Mouse (Mus musculus) layer of hippocampus, adult 2 months (tissue): ENCODE measurements around the gene Cops7b. TPM values are rescaled to one million over a fixed set of nuclear protein-coding genes. Genes with fewer than 3 reads are reported as not detected.

ENCODE experiments used
- DNase-seq, 2 experiments: peaks; one replicate each; pipeline ENCODE4 v3.0.0; 2022; ENCODE audit warnings: low spot score in 2 of 2
- H3K27ac ChIP-seq: fragments of 200-600 bp; 2 replicates; pipeline ENCODE4 v1.8.1; 2022
- H3K4me3 ChIP-seq: fragments of 200-600 bp; 2 replicates; pipeline ENCODE4 v1.8.1; 2022; ENCODE audit warnings: mild to moderate bottlenecking
- CTCF ChIP-seq: fragments of 200-600 bp; conservative IDR thresholded peaks from 2 replicates; pipeline ENCODE4 v1.8.1; 2022; ENCODE audit warnings: antibody characterized with exemption, mild to moderate bottlenecking, moderate library complexity
- microRNA-seq, 2 experiments: library from miRNA; unstranded; fragments of <30 nt; microRNA quantifications; one replicate each; pipeline ENCODE4 v1.2.0; 2021
- total RNA-seq, 2 experiments: library from RNA; stranded (reverse); gene quantifications; 2 replicates each; pipeline ENCODE4 v1.2.3; 2021

The Cops7b gene
- total RNA-seq, 2 experiments from 2014 or later, result 19.5 to 20.6 TPM

GRCm38 (mm10) chr1:86643101-86643809 is 60.6 kb downstream of the Cops7b start:
- Histone ChIP-seq H3K27ac (no peak overlapping the region), H3K4me3 (no peak overlapping the region)
- TF ChIP-seq CTCF, result peak; percentile 50
- no peak for DNase-seq

- Histone ChIP-seq H3K27ac (no peak overlapping the region), H3K4me3 (no peak overlapping the region)
- no peak for TF ChIP-seq CTCF
- no peak for DNase-seq
Measured at GRCm38 (mm10) chr1:86647517-86647916, 64.8 kb downstream of the Cops7b start.

- TF ChIP-seq CTCF, result peak; percentile 96
Measured at GRCm38 (mm10) chr1:86650272-86650671, 67.6 kb downstream of the Cops7b start.

GRCm38 (mm10) chr1:86652675-86653074 is 70.0 kb downstream of the Cops7b start:
- no peak overlapping the region for H3K27ac ChIP-seq
- H3K4me3 ChIP-seq, result no peak overlapping the region
- no peak for DNase-seq
- TF ChIP-seq CTCF, result peak; percentile 62

More at GRCm38 (mm10) chr1:86650272-86650671, 67.6 kb downstream of the Cops7b start:
- no peak overlapping the region for H3K4me3 ChIP-seq
- peak; percentile 53 to 83 for DNase-seq
- no peak overlapping the region for H3K27ac ChIP-seq

GRCm38 (mm10) chr1:86657071-86657470 is 74.4 kb downstream of the Cops7b start:
- Histone ChIP-seq H3K4me3 (no peak overlapping the region), H3K27ac (no peak overlapping the region)
- no peak for DNase-seq
- no peak for TF ChIP-seq CTCF

Small RNA genes lying within 50 kb of the gene (microRNA-seq; reads per million reads assigned to microRNA genes)
- gene Gm22955, result 0 reads per million in 2 experiments

Other genes with a start within 250 kb of the Cops7b start
- gene Ncl, start 223.5 kb upstream of the Cops7b start, total RNA-seq, result 100 to 1,000 TPM; 140 to 145 TPM
- gene Nmur1, start 156.7 kb upstream of the Cops7b start, total RNA-seq, result not detected
- gene Tex44, start 156.6 kb upstream of the Cops7b start, total RNA-seq, result not detected
- gene Ptma, start 56.2 kb upstream of the Cops7b start, total RNA-seq, result 100 to 1,000 TPM; 478 to 491 TPM
- 10 to 100 TPM; 49.0 to 54.7 TPM for gene Pde6d, start 275 bp upstream of the Cops7b start, total RNA-seq
- gene Nppc, start 87.7 kb downstream of the Cops7b start, total RNA-seq, result 1 to 10 TPM; 6.4 to 8.3 TPM
- gene Dis3l2, start 120.9 kb downstream of the Cops7b start, total RNA-seq, result 10 to 100 TPM; 26.6 to 26.9 TPM